In the genomic region with DNA sequence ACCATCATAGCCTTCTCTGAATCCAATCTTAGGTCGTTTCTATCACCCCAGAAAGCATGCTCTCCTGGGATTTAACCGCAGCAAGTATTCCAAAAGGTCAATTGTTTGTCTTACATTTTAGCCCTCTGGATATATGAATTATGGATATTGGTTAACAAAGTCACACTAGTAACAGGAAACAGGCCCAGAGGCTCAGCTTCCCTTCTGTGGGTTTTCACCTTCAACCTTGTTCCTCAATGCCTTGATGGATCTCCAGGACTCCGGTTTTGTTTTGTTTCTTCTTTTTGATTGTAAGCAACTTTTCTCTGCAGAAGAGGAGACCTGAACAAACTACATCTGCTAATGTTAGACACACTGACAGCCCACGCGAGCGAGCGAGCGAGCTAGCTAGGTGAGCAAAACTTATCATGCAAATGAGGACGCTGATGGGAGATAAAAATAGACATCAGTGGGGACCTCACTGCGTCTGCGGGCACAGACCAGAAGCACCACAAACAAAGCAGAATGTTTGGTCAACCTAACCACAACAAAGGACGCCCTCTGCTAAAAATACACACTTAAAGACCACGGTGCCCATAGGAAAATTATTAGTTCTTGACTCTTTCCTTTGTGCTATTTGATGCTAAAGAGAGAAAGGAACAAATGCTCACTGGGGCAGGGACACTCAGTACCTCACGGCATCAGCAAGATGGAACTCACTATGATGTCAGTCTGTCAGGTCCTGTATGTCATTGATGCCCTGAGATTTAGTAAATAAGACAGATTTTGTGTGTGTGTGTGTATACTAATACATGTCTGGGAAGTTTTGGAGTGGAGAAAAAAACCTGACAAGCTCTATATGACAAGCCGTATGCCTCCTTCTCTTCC, we compare ENCODE assay signal across 12 mouse cellular contexts. TPM values are rescaled to one million over a fixed set of nuclear protein-coding genes. Genes with fewer than 3 reads are reported as not detected.
DNase-seq lines count a peak whose midpoint lies in the region; ATAC-seq and TF ChIP-seq lines count a peak whose summit lies in the region.
"Had no signal": no experiment of that assay in that cellular context is flagged by ENCODE, and none has a peak within 500 bp of the region (broad histone marks: within the 10 kb centered on the region; RNA-seq: fewer than 3 reads in every experiment).

No protein-coding gene starts in this region.

- no peaks in the 10 kb centered on the region for H3K27me3 ChIP-seq in heart, adult 2 months (ENCODE audit: control insufficient read depth, insufficient read depth, low read length)
- H3K27me3 ChIP-seq in spleen, adult 2 months (ENCODE audit: control insufficient read depth, insufficient read depth, low read length) = no peaks in the 10 kb centered on the region
- no peaks in the 10 kb centered on the region for H3K27me3 ChIP-seq in small intestine, adult 2 months (ENCODE audit: control insufficient read depth, insufficient read depth, low read length)
- no peaks in the 10 kb centered on the region for H3K27me3 ChIP-seq in hindbrain, postnatal 0 days (ENCODE audit: insufficient read depth, low read length)
- H3K27me3 ChIP-seq in kidney, embryonic 16.5 days (ENCODE audit: insufficient read depth, low read length) = no peaks in the 10 kb centered on the region

- WGBS in heart, adult 2 months = 61% methylated on average over 15 of the region's 15 CpGs
- 16% methylated on average over 15 of the region's 15 CpGs for WGBS in spleen, adult 2 months
- 77% methylated on average over 15 of the region's 15 CpGs for WGBS in small intestine, adult 2 months
- 80% methylated on average over 15 of the region's 15 CpGs for WGBS in hindbrain, postnatal 0 days
- WGBS in kidney, embryonic 16.5 days = 78% methylated on average over 15 of the region's 15 CpGs

- no peak for TF ChIP-seq POLR2A in heart, adult 2 months (IDR thresholded peaks at IDR 0.05; ENCODE audit: insufficient read depth, low read depth, low read length)
- TF ChIP-seq POLR2A in spleen, adult 2 months (IDR thresholded peaks at IDR 0.05; ENCODE audit: low read depth, low read length) = no peak
- TF ChIP-seq POLR2A in small intestine, adult 2 months (IDR thresholded peaks at IDR 0.05; ENCODE audit: low read depth, low read length) = no peak

- no peak for ATAC-seq in hindbrain, postnatal 0 days
- ATAC-seq in kidney, embryonic 16.5 days (ENCODE audit: low FRiP score, low TSS enrichment) = no peak

- intact Hi-C loops in heart, adult 2 months (cut with DNase I) = loop anchor here (5.0 kb wide), 1 partner anchor 447 kb away; no protein-coding TSS in a partner anchor

- H3K4me2 ChIP-seq in hindbrain, postnatal 0 days (ENCODE audit: low read depth, low read length) = no peak overlapping the region
- H3K4me2 ChIP-seq in kidney, embryonic 16.5 days (replicated peaks; ENCODE audit: low read depth, low read length) = no peak overlapping the region
- H3K4me2 ChIP-seq: hindbrain, embryonic 14.5 days had no signal

- H3K4me1 ChIP-seq in heart, adult 2 months (ENCODE audit: control insufficient read depth, insufficient read depth, low read length) = peaks cover 12% of the 10 kb centered on the region
- peaks cover 29% of the 10 kb centered on the region; the same call in 1 of the 2 replicates for H3K4me1 ChIP-seq in spleen, adult 2 months (ENCODE audit: control insufficient read depth, insufficient read depth, insufficient read length)
- no peaks in the 10 kb centered on the region; the same call in 1 of the 2 replicates for H3K4me1 ChIP-seq in small intestine, adult 2 months (ENCODE audit: control insufficient read depth, insufficient read depth, insufficient read length, low read length)
- no peaks in the 10 kb centered on the region for H3K4me1 ChIP-seq in hindbrain, postnatal 0 days (ENCODE audit: insufficient read depth, low read length)
- H3K4me1 ChIP-seq in kidney, embryonic 16.5 days (ENCODE audit: insufficient read depth, low read length) = peaks cover 11% of the 10 kb centered on the region

- no peak for TF ChIP-seq EP300 in heart, adult 2 months (IDR thresholded peaks at IDR 0.05; ENCODE audit: insufficient read depth, low read depth, low read length)

- H3K9ac ChIP-seq in heart, adult 2 months (ENCODE audit: low read depth, low read length) = no peak overlapping the region
- no peak overlapping the region for H3K9ac ChIP-seq in hindbrain, postnatal 0 days (replicated peaks; ENCODE audit: low read length)
- H3K9ac ChIP-seq in kidney, embryonic 16.5 days (replicated peaks; ENCODE audit: low read length) = no peak overlapping the region
- H3K9ac ChIP-seq: hindbrain, embryonic 14.5 days had no signal

- H3K36me3 ChIP-seq in heart, adult 2 months (ENCODE audit: control insufficient read depth, insufficient read depth, low read length) = peaks cover 12% of the 10 kb centered on the region
- no peaks in the 10 kb centered on the region for H3K36me3 ChIP-seq in spleen, adult 2 months (ENCODE audit: control insufficient read depth, insufficient read depth, low read length)
- H3K36me3 ChIP-seq in small intestine, adult 2 months (ENCODE audit: control insufficient read depth, insufficient read depth, low read length) = no peaks in the 10 kb centered on the region
- no peaks in the 10 kb centered on the region for H3K36me3 ChIP-seq in hindbrain, postnatal 0 days (ENCODE audit: insufficient read depth, low read length)
- no peaks in the 10 kb centered on the region for H3K36me3 ChIP-seq in kidney, embryonic 16.5 days (ENCODE audit: insufficient read depth, low read length)

- peak overlapping the region; percentile 55 for H3K27ac ChIP-seq in heart, adult 2 months
- H3K27ac ChIP-seq in spleen, adult 2 months (ENCODE audit: insufficient read depth, low read length) = peak overlapping the region; percentile 27; the same call in 1 of the 2 replicates
- 0 out of 2 replicates have a peak overlapping the region, but pooled peaks have one; percentile 6 for H3K27ac ChIP-seq in small intestine, adult 2 months (ENCODE audit: insufficient read depth, low read depth, low read length)
- no peak overlapping the region for H3K27ac ChIP-seq in hindbrain, postnatal 0 days
- H3K27ac ChIP-seq in kidney, embryonic 16.5 days (ENCODE audit: low read length) = no peak overlapping the region
- H3K27ac ChIP-seq: hindbrain, embryonic 14.5 days had no signal

- peaks cover 1% of the 10 kb centered on the region; the same call in 1 of the 2 replicates for H3K79me2 ChIP-seq in heart, adult 2 months (replicated peaks; ENCODE audit: control insufficient read depth, insufficient read depth, low read length)

- TF ChIP-seq CTCF in heart, adult 2 months (IDR thresholded peaks at IDR 0.05) = no peak
- TF ChIP-seq CTCF in spleen, adult 2 months (IDR thresholded peaks at IDR 0.05; ENCODE audit: extremely low read depth, insufficient read depth, insufficient read length, insufficient replicate concordance) = no peak
- no peak for TF ChIP-seq CTCF in small intestine, adult 2 months (IDR thresholded peaks at IDR 0.05; ENCODE audit: extremely low read depth, insufficient read length, insufficient replicate concordance, low read depth, low read length)
- TF ChIP-seq CTCF in hindbrain, postnatal 0 days (IDR thresholded peaks at IDR 0.05; ENCODE audit: low read depth) = no peak

- no peak overlapping the region for H3K4me3 ChIP-seq in heart, adult 2 months
- H3K4me3 ChIP-seq in spleen, adult 2 months (ENCODE audit: extremely low read depth, insufficient read depth, insufficient read length) = peak overlapping the region; percentile 24; the same call in 1 of the 2 replicates
- H3K4me3 ChIP-seq in small intestine, adult 2 months (ENCODE audit: low read depth, low read length) = no peak overlapping the region
- no peak overlapping the region for H3K4me3 ChIP-seq in hindbrain, postnatal 0 days (ENCODE audit: low read length)
- H3K4me3 ChIP-seq in kidney, embryonic 16.5 days (ENCODE audit: low read length) = no peak overlapping the region

- DNase-seq in heart, adult 2 months = peak in 1 of 2 experiments; percentile 13
- DNase-seq in heart, adult 8-10 months (ENCODE audit: low spot score) = no peak
- DNase-seq in spleen, adult 2 months (ENCODE audit: low read depth in 1 of 2, low spot score in 2 of 2) = no peak
- no peak for DNase-seq in spleen, adult 18-20 months
- peak; percentile 55 for DNase-seq in induced T-regulatory cell, adult 2 months (ENCODE audit: low read depth)
- DNase-seq in hindbrain, postnatal 0 days (ENCODE audit: low spot score) = no peak
- DNase-seq: cerebellum, postnatal 14 days; layer of hippocampus, adult 9-11 months; thymus, adult 18-20 months had no signal

- H3K9me3 ChIP-seq in hindbrain, postnatal 0 days (ENCODE audit: low read length) = no peaks in the 10 kb centered on the region
- H3K9me3 ChIP-seq in kidney, embryonic 16.5 days (ENCODE audit: low read length) = no peaks in the 10 kb centered on the region; the same call in 1 of the 2 replicates

RNA-seq across cellular contexts. Expression of a gene that starts 18.9 kb away (rescaled TPM):
- total RNA-seq in heart, adult 2 months (2021) = 100 to 1,000 TPM; 106 to 117 TPM
- 28.1 and 40.4 TPM in 2 replicates for polyA plus RNA-seq in heart, adult 2 months (2012; rRNA removed)
- 100 to 1,000 TPM in 3 of 4 experiments, 10 to 100 TPM in 1; 98.7 to 128 (median 104) TPM for total RNA-seq in heart, adult 8-10 months (2022)
- 37.8 and 54.8 TPM in 2 replicates for polyA plus RNA-seq in spleen, adult 2 months (2012; rRNA removed)
- polyA plus RNA-seq in small intestine, adult 2 months (2012; rRNA removed) = 6.7 and 17.5 TPM in 2 replicates
- total RNA-seq in hindbrain, postnatal 0 days (2014; rRNA removed) = 40.6 and 50.4 TPM in 2 replicates
- polyA plus RNA-seq in hindbrain, postnatal 0 days (2015; fragmentation: Nextera tagmentation; extraction: Ambion mirVana) = 69.0 and 70.5 TPM in 2 replicates
- 54.0 and 59.1 TPM in 2 replicates for polyA plus RNA-seq in kidney, embryonic 16.5 days (2015; fragmentation: Nextera tagmentation; extraction: Ambion mirVana)

Comparison
In these comparisons a context has a peak if more than half of its experiments do, and no peak if none do; other contexts are left out.
1. H3K27ac ChIP-seq: peak in heart, adult 2 months (single experiment), spleen, adult 2 months (single experiment) and small intestine, adult 2 months (single experiment); none in hindbrain, postnatal 0 days (single experiment) and kidney, embryonic 16.5 days (single experiment).